Mouse (Mus musculus) urinary bladder, postnatal 10 days (tissue): ENCODE results near the gene Fhdc1.

Experiments used
- DNase-seq: peaks from one replicate; pipeline ENCODE4 v3.0.0; 2022; ENCODE audit warnings: low spot score

Gene Fhdc1

DNA sequence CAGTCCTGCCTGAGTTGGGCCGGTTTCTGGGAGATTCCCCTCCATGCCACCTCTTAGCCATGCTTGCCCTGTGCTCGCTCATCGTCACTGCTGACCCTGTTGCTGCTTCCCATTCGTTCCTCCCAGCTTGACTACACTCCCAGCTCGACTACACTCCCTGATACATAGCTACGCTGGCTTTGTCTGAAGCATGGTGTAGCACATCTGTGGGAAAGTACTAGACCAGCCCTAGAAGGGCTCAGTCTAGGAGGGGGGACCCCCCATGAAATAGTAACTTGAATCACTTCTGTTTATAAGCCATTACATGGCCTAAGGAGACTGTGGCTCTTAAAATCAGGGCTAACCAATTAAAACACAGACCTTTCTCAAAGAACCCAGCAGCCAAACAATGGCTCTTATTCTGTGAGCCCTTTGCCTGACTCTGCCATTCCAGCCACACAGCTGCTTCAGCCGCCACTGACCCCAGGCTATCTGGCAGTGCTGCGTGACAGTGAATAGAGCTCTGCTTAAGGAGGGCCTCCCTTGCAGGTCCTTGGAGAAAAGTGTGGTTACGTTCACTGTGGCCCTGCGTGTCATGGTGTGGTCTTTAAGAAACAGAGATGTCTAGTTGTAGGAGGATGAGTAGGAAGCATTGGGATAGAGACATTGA lies 47.3 kb downstream of the Fhdc1 start:
- no peak for DNase-seq

DNA sequence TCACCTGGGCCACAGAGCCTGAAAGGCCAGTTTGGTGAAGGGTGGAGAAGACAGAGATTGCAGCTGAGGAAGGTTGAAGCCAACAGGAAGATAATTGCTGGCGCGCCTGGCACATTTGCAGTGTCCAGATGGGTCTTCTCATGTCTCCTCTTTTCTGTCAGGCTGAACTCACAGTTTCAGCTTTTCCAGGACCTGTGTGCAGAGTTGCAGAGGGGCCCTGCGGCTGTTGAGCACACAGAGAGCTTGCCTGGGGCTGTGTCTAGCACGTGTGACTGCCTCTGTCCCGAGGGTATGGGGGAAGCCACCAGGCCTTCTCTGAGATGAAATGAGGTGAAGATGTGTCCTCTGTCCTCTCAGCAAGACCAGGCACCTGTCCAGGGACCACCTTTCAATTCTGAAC lies 49.0 kb downstream of the Fhdc1 start:
- no peak for DNase-seq

DNA sequence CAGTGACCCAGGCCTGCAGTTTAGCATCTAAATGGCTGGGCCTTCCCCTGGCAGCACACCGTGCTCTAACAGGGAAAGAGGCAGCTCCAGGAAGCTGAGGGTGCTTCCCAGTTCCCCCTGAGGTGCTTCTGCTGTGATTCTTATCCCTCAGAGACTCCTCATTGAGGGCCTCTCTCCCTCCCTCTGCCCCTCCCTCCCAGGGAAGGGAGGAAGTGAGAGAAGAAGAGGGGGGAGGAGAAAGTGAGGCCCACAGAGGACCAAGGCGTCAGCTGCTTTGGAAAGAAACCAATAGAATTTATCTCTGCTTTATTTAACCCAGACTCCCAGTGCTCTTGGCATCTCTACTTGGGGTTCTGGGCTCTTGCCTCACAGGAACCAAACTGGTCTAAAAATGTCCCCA lies 50.1 kb downstream of the Fhdc1 start:
- DNase-seq, result no peak

DNA sequence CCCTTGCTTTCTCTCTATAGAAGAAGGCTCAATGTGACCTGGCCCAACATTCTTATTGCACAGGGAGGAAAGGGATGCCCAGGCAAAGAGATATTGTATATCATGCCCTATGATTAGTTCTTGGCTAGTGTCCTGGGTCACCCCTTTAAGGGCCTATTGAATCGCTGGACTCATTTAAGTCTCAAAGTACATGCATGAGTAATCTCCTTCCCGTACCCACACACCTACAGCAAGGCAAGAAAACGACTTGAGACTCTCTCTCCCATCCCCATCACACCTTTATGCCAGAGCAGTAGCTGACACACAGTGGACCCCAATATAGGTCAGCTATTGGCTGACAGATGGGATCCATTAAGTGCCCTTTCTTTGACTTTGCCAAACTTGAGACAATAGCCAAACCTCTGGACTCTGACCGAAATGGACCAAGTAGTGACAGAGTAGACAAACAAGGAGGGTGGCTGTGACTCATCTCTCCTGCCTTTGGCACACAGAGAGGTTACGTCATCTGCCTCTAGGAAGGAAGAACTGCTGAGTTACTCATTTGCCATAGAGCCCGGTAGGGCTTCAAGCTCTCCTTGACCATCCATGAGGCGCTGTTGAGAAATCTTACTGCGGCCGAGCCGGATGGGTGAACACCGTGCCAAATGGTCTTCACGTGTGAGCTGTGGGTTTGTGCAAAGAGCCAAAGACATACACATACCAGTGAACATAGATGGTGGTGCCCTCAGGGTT lies 51.1 kb downstream of the Fhdc1 start:
- no peak for DNase-seq

DNA sequence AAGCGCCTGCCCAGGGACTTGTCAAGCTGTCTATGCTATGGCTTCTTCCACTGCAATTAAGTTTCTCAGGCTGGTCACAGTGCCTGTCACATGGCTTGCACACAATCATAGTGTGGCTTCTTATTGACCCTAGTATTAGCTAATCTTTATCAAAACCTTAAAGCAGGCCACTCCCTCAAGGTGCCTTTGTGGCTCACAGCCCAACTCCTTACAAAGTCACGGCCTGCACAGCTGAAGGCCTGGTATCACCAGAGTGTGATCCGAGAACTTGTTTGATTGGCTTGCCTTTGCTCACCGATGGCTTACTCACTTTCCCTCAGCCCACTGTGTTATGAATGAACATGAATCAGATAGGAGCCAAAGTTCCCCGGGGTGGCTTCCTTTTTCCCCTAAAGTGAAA lies 52.5 kb downstream of the Fhdc1 start:
- no peak for DNase-seq

DNA sequence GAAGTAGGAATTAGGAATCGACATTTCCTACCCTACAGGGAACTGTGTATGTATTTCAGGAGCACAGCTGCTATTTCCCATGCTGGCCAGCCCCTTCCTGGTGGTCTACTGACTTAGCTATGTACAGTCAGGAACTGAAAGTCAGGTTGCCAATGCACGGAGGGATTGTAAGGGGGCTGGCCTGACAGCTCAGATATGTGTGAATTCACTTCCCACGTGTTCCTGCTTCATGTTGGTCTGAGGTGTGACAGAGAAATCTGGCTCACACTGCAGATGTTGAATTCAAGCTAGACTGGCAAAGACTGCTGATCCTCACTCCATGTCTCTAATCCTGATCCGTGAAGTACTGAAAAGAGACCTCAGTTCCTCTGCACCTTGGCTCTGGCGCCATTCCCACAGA lies 57.9 kb downstream of the Fhdc1 start:
- no peak for DNase-seq

DNA sequence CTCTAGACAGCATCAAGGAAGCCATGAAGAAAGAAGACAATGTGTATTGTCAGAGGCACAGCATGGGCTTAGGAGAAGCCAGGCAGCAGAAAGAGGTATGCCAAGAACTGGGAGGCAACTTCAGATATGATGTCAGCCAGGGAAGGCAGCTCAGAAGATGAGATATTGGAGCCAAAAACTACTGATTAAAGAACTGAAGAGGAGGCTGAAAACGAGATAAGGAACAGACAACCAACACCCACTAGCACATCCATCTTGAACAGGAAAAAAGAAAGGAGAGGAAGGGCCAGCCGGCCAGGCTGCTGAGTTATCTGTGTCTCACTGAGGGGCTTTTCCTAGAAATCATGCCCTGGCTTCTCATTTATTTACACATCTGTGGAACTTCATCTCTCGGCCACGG lies 66.4 kb downstream of the Fhdc1 start:
- DNase-seq, result no peak

DNA sequence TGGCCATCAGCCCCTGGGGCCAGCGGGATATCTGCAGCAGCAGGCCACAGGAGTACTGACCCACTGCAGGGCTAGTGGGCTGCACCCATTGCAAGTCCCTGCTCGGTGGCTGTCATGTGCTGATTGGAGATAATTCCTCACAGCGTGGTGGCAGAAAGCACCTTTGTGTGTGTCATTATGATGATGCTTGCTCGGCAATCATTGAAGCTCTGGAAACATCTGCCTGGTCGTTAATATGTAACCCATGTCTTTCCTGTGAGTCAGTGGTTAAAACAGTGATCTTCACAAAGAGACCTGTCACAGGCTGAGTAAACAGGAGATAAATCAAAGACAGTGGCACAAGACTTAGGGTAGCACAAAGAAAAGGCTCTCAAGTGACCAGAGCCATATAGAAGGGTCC lies 67.3 kb downstream of the Fhdc1 start:
- DNase-seq, result no peak

DNA sequence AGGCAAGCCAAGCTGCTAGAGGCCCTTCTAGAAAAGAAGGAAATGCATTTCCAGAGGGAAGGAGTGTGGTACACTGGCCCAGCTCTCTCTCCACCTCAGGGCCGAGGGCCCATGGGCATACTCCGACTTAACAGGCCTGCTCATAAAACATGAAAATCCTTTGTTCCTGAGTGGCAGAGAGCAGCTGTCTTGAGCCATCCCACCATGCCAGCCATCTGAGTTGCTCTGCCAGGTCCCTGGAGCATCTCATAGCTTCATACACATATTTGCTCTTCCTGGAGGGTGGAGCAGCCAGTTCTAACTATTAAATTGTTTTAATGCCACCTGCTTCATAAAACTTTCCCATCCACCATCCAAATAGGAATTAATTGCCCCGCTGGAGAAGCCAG lies 70.8 kb downstream of the Fhdc1 start:
- DNase-seq, result no peak

DNA sequence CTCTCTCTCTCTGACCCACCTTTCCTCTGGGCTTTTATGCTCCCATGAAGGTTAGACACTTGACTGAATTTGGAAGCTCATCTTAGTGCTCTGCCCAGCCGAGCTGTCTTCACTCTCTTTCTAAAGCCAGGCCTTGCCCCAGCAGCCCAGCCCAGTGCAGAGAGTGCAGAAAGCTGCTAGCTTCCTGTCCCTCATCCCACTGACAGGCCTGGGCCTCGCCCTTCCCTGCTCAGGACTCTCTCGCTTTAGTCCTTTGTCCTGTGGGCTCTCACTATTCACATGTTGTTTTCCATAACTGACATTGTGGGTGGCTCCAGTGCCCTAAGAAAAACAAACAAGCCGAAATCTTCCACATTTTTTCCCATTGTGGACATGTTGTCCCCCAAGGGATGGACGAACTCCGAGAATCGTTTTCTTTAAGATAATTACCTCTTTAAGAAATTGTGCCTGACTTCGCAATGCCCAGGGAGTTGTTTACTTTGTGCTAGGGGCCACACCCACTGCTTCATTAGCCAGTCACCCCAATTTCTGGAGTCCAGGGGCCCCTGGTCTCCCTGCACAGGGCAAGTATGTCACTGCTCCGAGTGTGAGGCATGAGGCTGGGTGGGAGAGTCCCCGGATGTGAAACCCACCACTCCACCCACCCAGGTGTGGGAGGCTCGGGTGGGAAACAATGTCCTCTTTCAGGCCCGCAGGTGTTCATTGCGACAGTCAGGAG lies 71.3 kb downstream of the Fhdc1 start:
- DNase-seq, result no peak

DNA sequence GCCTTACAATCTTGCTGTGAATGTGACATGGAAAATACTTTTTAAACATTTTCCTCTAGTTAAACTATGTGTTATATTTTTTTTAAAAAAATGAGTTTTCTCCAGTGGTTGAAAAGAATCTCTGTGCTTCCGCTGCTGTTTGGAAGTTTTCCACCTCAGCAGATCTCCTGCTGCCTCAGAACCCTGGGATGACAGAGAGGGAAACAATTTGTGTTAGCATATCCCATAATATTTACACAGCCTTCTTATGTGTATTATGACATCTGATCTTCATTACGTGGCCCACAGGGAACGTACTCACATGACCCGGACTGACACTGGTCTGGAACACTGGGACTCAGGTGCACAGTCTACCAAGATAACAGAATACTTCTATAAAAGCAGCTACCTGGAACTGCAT lies 74.7 kb downstream of the Fhdc1 start:
- no peak for DNase-seq

DNA sequence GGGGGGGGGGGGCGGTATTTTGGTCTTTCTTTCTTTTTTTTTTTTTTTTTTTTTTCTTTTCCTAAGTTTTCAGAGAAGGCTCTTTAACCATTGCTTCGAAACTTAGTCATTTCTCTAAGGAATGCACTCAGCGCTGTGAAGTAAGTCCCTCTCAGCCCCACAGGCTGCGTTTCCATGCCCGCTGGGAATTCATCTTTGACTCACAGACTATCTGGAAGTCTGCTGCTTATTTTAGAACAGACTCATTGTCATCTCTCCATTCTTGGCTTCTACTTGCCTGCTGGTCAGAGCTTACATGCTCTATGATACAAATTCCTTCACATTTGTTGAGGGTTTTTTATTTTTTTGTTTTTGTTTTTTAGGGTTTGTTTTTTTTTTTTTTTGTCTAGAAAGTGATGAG lies 76.8 kb downstream of the Fhdc1 start:
- DNase-seq, result no peak

DNA sequence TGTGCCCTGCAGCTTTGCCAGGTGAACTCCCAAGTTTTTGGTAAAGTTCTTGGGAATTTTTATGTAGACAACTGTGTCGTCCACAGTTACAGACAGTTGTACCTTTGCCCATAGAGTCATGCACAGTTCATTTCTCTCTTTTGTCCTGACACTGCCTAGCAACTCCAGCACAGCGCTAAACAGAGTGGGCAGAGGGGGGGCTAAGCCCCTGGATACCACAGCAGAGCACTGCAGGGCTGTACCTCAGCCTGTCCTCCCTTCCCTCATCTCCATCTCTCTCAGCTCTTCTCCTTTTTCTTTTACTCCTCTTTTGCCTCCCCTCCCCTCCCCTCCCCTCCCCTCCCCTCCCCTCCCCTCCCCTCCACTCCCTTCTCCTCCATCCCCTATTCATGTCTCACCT lies 77.5 kb downstream of the Fhdc1 start:
- DNase-seq, result no peak

DNA sequence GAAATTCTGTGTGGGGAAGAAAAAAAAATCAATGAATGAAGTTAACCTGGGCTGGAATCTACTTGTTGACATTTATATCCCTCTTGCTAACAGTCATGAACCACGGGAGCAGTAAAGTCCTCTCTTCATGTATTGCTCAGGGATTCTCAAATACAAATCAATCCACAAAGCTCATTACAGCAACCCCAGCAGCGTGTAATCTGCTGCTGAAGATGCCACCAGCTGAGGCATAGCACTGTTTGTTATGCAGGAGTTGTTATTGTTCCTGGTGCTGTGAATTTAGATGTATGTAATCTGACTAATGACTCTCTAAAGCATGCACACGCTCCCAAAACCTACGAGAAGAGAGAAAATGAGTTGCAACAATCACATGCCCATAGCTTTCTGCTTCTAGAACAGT lies 82.3 kb downstream of the Fhdc1 start:
- DNase-seq, result no peak

DNA sequence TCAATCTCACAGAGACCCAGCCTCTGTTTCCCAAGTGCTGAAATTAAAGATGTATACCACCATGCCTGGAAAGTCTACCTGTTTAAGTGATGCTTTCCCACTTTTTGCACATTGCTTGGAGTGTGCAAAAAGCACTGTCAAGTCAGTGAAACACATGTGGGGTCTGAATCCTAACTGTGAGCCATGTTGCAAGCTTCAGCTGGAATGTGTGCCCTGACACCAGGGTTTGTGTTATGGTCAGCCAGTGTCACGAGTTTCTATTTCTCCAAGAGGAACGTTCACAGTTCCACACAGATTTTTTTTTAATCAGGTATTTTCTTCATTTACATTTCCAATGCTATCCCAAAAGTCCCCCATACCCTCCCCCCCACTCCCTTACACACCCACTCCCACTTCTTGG lies 84.0 kb downstream of the Fhdc1 start:
- DNase-seq, result no peak

DNA sequence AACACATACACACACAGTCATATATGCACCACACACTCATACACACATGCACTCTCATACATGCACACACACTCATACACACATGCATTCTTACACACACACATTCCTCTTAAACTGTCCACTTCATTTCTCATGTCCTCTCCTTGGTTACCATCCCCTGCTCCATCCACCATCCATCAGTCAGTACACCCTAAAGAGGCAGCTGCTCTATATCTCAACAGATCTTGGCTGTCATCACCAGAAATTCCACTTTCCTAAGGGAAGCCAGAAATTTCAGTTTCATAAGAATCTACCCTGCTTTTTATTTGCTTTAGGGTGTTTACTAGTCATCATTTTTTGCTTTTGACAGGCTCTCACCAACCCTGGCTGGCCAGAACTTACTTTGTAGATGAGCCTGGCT lies 84.4 kb downstream of the Fhdc1 start:
- DNase-seq, result no peak

DNA sequence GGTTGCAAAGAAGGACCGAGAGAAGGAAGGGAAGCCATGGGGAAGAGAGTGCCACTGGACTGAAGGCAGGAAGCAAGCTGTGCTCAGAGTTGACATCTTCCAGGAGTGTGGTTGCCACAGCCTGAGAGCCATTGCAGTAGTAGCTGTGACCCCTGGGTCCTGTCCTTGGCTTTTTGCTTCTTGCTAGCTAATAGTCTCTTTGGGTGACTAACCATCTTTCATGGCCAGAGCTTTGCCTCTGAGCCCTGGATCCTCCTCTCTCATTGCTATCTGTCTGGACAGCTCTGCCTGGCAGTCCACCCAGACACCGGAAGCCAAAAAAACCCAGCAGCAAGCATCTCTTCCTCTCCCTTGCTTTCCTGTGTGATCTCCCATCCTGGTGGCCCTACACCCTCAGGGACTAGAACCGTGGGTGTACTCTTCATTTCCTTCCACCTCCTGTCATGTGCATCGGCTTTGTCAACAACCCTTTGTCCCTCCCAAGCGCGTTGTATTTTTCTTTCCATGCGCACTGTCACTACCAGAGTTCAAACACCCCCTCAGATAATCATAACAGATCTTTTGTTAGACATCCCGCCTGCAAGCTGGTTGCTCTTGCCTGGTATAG lies 85.3 kb downstream of the Fhdc1 start:
- DNase-seq, result no peak
